Mouse (Mus musculus) liver, embryonic 12.5 days (tissue): ENCODE measurements around the gene Hpca. TPM values are rescaled to one million over a fixed set of nuclear protein-coding genes. Genes with fewer than 3 reads are reported as not detected.

ENCODE experiments used
- ATAC-seq: fragments of 200-750 bp; cut with Nextera tagmentation; 2 replicates; pipeline ENCODE4 v1.8.0; 2017; ENCODE audit warnings: moderate number of reproducible peaks, mild to moderate bottlenecking, moderate library complexity
- H3K27ac ChIP-seq: fragments of 300-500 bp; sonication (generic); 2 replicates; pipeline ENCODE4 v1.5.1; 2016; ENCODE audit warnings: mild to moderate bottlenecking
- H3K27me3 ChIP-seq: fragments of 300-500 bp; sonication (generic); replicated peaks from 2 replicates; pipeline ENCODE4 v1.6.1; 2016; ENCODE audit warnings: mild to moderate bottlenecking, moderate library complexity
- H3K36me3 ChIP-seq: fragments of 300-500 bp; sonication (generic); 2 replicates; pipeline ENCODE4 v1.6.1; 2016; ENCODE audit warnings: mild to moderate bottlenecking, moderate library complexity
- H3K4me1 ChIP-seq: fragments of 300-500 bp; sonication (generic); 2 replicates; pipeline ENCODE4 v1.6.1; 2016
- H3K4me2 ChIP-seq: fragments of 300-500 bp; sonication (generic); 2 replicates; pipeline ENCODE4 v1.6.1; 2016; ENCODE audit warnings: mild to moderate bottlenecking, moderate library complexity
- H3K4me3 ChIP-seq: fragments of 300-500 bp; sonication (generic); 2 replicates; pipeline ENCODE4 v1.5.1; 2016; ENCODE audit warnings: mild to moderate bottlenecking, moderate library complexity
- H3K9ac ChIP-seq: fragments of 300-500 bp; sonication (generic); 2 replicates; pipeline ENCODE4 v1.6.1; 2016; ENCODE audit warnings: mild to moderate bottlenecking, moderate library complexity
- H3K9me3 ChIP-seq: fragments of 300-500 bp; sonication (generic); replicated peaks from 2 replicates; pipeline ENCODE4 v1.6.1; 2016; ENCODE audit warnings: mild to moderate bottlenecking, moderate library complexity
- WGBS: fragments of 180-500 bp; shearing (Covaris S2); methylation state at CpG from one replicate; pipeline ENCODE4 v1.1.7; 2016; ENCODE audit not compliant: insufficient replicate concordance; 5-methylcytosine and 5-hydroxymethylcytosine counted together
- polyA plus RNA-seq: library from polyadenylated mRNA; unstranded; fragments of >200 nt; fragmentation: Nextera tagmentation; extraction: Ambion mirVana; gene quantifications from 2 replicates; pipeline ENCODE4 v1.2.1, GENCODE M21; 2016

The Hpca gene
- 1.9 and 2.3 TPM in 2 replicates for polyA plus RNA-seq

DNA sequence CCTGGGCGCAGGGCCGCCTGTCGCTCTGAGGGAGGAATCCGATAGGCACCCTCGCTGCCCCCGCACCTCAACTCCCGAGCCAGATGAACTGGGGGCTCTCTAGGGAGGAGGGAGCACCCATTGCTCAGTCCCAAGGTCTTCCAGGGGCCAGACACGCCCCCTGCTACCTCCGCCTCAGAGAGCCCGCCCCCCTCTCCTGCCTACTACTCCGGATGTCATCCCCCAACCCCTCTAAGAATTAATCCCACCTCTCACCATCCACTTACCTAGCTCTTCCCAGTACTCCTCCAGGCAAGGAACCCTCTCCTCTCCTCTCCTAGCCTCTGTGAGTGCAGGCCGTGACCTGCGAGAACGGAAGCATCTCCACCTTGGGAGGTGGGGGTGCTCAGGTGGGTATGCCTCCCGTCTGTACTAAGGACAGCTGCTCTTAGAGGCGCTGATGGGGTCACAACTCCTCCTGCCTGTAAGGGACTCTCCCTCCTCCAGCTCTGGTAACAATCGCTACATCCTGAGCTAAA, at the start of gene Hpca:
TSS of gene Hpca (minus strand) at position 468 of the 518 bp plus-strand sequence.
- peaks cover 100% of the 10 kb centered on the region for H3K27me3 ChIP-seq

GRCm38 (mm10) chr4:129161581-129162255, 39.9 kb upstream of the Hpca start:
- WGBS: 73% methylated on average over 4 of the region's 4 CpGs
- Histone ChIP-seq H3K9ac (no peak overlapping the region), H3K27ac (no peak overlapping the region), H3K9me3 (no peaks in the 10 kb centered on the region), H3K36me3 (peaks cover 64% of the 10 kb centered on the region), H3K4me3 (no peak overlapping the region), H3K27me3 (no peaks in the 10 kb centered on the region), H3K4me2 (no peak overlapping the region), H3K4me1 (peaks cover 19% of the 10 kb centered on the region)
- no peak for ATAC-seq

More for the DNA sequence above, at the start of gene Hpca:
- no peaks in the 10 kb centered on the region for H3K9me3 ChIP-seq
- no peak within 1 kb of the TSS for H3K9ac ChIP-seq
- peak within 1 kb of the TSS; percentile 71 for H3K4me2 ChIP-seq
- H3K4me3 ChIP-seq: peak within 1 kb of the TSS; percentile 48
- H3K27ac ChIP-seq: no peak within 1 kb of the TSS
- H3K4me1 ChIP-seq: peaks cover 28% of the 10 kb centered on the region
- 4% methylated on average over 17 of the region's 17 CpGs for WGBS
- ATAC-seq: no peak
- no peaks in the 10 kb centered on the region for H3K36me3 ChIP-seq

GRCm38 (mm10) chr4:129161076-129161475, 39.2 kb upstream of the Hpca start:
- Histone ChIP-seq H3K9me3 (no peaks in the 10 kb centered on the region), H3K4me2 (no peak overlapping the region), H3K27ac (no peak overlapping the region), H3K4me3 (no peak overlapping the region), H3K4me1 (peaks cover 19% of the 10 kb centered on the region), H3K9ac (no peak overlapping the region), H3K27me3 (no peaks in the 10 kb centered on the region), H3K36me3 (peaks cover 63% of the 10 kb centered on the region)
- ATAC-seq: no peak
- 85% methylated on average over 1 of the region's 1 CpGs for WGBS

DNA sequence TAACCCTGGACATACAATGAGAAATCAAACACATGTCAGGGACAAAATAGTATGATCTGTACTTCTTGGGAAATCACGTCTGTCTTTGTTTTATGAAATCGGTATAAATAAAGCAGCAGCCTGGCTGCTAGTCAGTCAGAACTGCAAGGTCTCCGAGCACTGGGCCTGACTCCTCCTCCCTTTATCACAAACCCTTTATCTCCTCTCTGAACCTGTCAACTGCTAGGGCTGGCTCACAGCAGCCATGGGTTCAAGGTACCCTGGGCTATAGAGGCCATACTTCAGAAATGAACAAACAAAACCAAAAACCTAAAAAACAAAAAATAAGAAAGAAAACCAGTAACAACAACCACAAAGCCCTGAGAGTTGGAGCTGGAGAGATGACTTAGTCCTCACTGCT, 36.7 kb upstream of the Hpca start:
- H3K27me3 ChIP-seq: no peaks in the 10 kb centered on the region
- H3K27ac ChIP-seq: peak overlapping the region; percentile 74
- 39% methylated on average over 3 of the region's 3 CpGs for WGBS
- peak; percentile 96 for ATAC-seq
- H3K4me3 ChIP-seq: no peak overlapping the region
- H3K4me2 ChIP-seq: peak overlapping the region; percentile 23; the same call in 1 of the 2 replicates
- no peaks in the 10 kb centered on the region for H3K9me3 ChIP-seq
- 0 out of 2 replicates have a peak overlapping the region, but pooled peaks have one; percentile 20 for H3K9ac ChIP-seq
- peaks cover 65% of the 10 kb centered on the region for H3K36me3 ChIP-seq
- H3K4me1 ChIP-seq: peaks cover 19% of the 10 kb centered on the region

- Histone ChIP-seq H3K36me3 (peaks cover 72% of the 10 kb centered on the region), H3K9ac (no peak overlapping the region), H3K27me3 (no peaks in the 10 kb centered on the region), H3K4me2 (no peak overlapping the region), H3K4me3 (no peak overlapping the region), H3K9me3 (no peaks in the 10 kb centered on the region), H3K27ac (no peak overlapping the region), H3K4me1 (peaks cover 19% of the 10 kb centered on the region)
- 81% methylated on average over 5 of the region's 5 CpGs for WGBS
- no peak for ATAC-seq
Measured at GRCm38 (mm10) chr4:129157541-129157940, 35.7 kb upstream of the Hpca start.

DNA sequence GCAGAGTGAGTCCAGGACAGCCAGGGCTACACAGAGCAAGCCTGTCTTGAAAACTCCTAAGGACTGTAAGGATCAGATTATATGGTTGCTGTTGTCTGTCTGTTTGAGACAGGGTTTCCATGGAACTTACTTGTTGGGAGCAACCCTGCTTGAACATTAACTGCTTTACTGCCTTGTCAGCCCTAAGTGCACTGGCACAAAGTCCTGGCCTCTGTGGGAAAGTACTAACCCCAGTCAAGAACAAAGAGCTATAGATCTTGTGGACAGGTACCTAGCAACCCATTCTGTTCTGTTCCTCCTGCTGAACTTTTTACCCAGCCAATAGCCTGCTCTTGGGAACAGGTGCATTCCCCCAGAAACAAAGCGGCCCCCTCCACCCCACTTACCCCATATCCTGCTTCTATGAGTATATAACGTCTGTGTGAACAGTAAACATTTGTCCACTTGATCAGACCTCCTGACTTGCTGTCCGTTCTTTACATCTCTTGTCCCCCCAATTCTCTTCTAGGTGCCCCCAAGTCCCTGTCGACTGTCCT, 29.5 kb upstream of the Hpca start:
- ATAC-seq: no peak
- H3K27ac ChIP-seq: no peak overlapping the region
- H3K9ac ChIP-seq: no peak overlapping the region
- peaks cover 78% of the 10 kb centered on the region for H3K36me3 ChIP-seq
- WGBS: 79% methylated on average over 4 of the region's 4 CpGs
- H3K4me2 ChIP-seq: no peak overlapping the region
- no peaks in the 10 kb centered on the region for H3K9me3 ChIP-seq
- no peaks in the 10 kb centered on the region for H3K27me3 ChIP-seq
- H3K4me3 ChIP-seq: no peak overlapping the region
- 0 out of 2 replicates have a peak, but pooled peaks cover 5% of the 10 kb centered on the region for H3K4me1 ChIP-seq

GRCm38 (mm10) chr4:129149321-129149720, 27.5 kb upstream of the Hpca start:
- WGBS: 77% methylated on average over 1 of the region's 1 CpGs
- no peak for ATAC-seq
- Histone ChIP-seq H3K4me1 (0 out of 2 replicates have a peak, but pooled peaks cover 5% of the 10 kb centered on the region), H3K9me3 (no peaks in the 10 kb centered on the region), H3K9ac (no peak overlapping the region), H3K36me3 (peaks cover 57% of the 10 kb centered on the region), H3K4me3 (no peak overlapping the region), H3K27me3 (no peaks in the 10 kb centered on the region), H3K4me2 (no peak overlapping the region), H3K27ac (no peak overlapping the region)

DNA sequence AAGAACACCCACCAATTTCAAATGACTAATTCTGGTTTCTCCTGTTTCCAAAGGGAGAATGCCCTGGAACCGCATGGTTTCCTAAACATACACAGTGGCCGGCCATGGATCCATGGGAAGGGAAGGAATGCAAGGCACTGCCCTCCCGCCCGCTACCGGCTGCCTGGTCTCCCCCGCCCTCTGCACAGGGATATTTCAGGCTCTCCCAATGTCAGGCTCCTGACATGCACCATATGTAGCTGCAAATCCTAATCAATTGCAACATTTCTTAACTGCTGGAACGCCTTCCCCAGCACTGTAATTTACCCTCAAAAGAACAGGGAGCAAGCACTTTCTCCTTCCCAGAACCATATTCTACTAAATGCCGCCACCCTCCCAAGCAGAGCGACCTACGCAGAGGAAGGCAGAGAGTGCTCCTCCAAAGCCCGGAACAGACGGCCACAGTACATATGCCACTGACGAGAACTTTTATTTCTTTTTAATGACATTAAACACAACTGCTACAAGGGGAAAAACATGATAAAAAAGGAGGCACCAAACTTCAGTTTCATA, 25.8 kb upstream of the Hpca start:
- Histone ChIP-seq H3K4me3 (no peak overlapping the region), H3K4me1 (peaks cover 18% of the 10 kb centered on the region), H3K4me2 (no peak overlapping the region), H3K27ac (no peak overlapping the region), H3K36me3 (peaks cover 42% of the 10 kb centered on the region), H3K9me3 (no peaks in the 10 kb centered on the region), H3K9ac (no peak overlapping the region), H3K27me3 (no peaks in the 10 kb centered on the region)
- WGBS: 87% methylated on average over 13 of the region's 13 CpGs
- ATAC-seq: no peak

DNA sequence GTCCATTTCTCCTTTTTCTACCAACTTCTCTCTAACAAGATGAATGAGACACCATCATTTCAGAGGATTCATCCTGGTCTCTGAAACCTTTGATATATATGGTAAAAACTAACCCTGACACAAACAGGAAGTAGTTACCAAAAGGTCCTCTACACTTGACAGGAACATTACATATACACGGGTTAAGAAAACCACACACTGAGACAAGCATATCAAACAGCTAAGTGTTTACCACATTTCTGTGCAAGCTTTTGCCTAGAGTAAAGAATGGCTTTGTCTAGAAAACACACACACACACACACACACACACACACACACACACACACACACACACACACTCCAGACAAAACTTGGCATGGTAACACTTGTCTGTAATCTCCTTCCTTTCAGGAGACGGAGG, 24.6 kb upstream of the Hpca start:
- no peak overlapping the region for H3K27ac ChIP-seq
- H3K36me3 ChIP-seq: peaks cover 30% of the 10 kb centered on the region
- no peak for ATAC-seq
- 42% methylated on average over 2 of the region's 2 CpGs for WGBS
- no peaks in the 10 kb centered on the region for H3K27me3 ChIP-seq
- no peaks in the 10 kb centered on the region for H3K9me3 ChIP-seq
- peaks cover 31% of the 10 kb centered on the region for H3K4me1 ChIP-seq
- no peak overlapping the region for H3K4me3 ChIP-seq
- no peak overlapping the region for H3K4me2 ChIP-seq
- no peak overlapping the region for H3K9ac ChIP-seq

DNA sequence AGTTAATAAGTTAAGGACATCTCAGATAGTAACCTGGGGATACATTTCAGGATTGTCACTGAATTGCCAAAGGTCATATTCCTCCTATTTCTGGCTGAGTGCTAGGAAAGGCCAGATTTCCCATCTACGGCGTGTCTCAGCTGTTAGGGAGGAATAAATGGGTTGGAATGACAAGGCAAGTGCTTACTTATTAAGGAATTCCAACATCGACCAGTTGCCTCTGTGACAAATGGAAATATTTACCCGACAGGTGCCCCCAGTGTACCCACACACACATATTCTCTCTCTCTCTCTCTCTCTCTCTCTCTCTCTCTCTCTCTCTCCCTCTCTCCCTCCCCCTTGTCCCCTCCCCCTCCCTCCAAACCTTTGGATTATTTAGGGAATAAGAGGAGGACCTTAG, 24.1 kb upstream of the Hpca start:
- peaks cover 35% of the 10 kb centered on the region for H3K4me1 ChIP-seq
- H3K36me3 ChIP-seq: peaks cover 26% of the 10 kb centered on the region
- H3K27ac ChIP-seq: no peak overlapping the region
- H3K9ac ChIP-seq: no peak overlapping the region
- no peaks in the 10 kb centered on the region for H3K9me3 ChIP-seq
- H3K4me2 ChIP-seq: no peak overlapping the region
- H3K27me3 ChIP-seq: no peaks in the 10 kb centered on the region
- ATAC-seq: no peak
- H3K4me3 ChIP-seq: no peak overlapping the region
- 71% methylated on average over 4 of the region's 4 CpGs for WGBS

- peaks cover 20% of the 10 kb centered on the region for H3K36me3 ChIP-seq
- no peaks in the 10 kb centered on the region for H3K9me3 ChIP-seq
- no peak overlapping the region for H3K4me3 ChIP-seq
- peaks cover 40% of the 10 kb centered on the region for H3K4me1 ChIP-seq
- 53% methylated on average over 4 of the region's 4 CpGs for WGBS
- no peak overlapping the region for H3K27ac ChIP-seq
- ATAC-seq: no peak
- no peak overlapping the region for H3K4me2 ChIP-seq
- H3K27me3 ChIP-seq: no peaks in the 10 kb centered on the region
- H3K9ac ChIP-seq: no peak overlapping the region
Measured at GRCm38 (mm10) chr4:129145411-129145810, 23.6 kb upstream of the Hpca start.
